Mouse (Mus musculus): ENCODE measurements around the gene Myoc. TPM values are rescaled to one million over a fixed set of nuclear protein-coding genes. Genes with fewer than 3 reads are reported as not detected.

The Myoc gene
- polyA plus RNA-seq, 1 experiment from 2014 or later = 0.21 TPM

- H3K27me3 ChIP-seq (replicated peaks) = no peaks in the 10 kb centered on the region
- no peak overlapping the region for H3K27ac ChIP-seq
- WGBS = 14% methylated on average over 10 of the region's 10 CpGs
- peaks cover 5% of the 10 kb centered on the region; the same call in 1 of the 2 replicates for H3K4me1 ChIP-seq (replicated peaks)
- ATAC-seq = peak; percentile 98
- H3K4me3 ChIP-seq (replicated peaks) = no peak overlapping the region
- H3K9me3 ChIP-seq = no peaks in the 10 kb centered on the region
- no peak overlapping the region for H3K4me2 ChIP-seq (replicated peaks)
- H3K36me3 ChIP-seq = no peaks in the 10 kb centered on the region
- H3K9ac ChIP-seq = no peak overlapping the region
These were observed 26.0 kb downstream of the Myoc start for GRCm38 (mm10) chr1:162664826-162665475.

DNA sequence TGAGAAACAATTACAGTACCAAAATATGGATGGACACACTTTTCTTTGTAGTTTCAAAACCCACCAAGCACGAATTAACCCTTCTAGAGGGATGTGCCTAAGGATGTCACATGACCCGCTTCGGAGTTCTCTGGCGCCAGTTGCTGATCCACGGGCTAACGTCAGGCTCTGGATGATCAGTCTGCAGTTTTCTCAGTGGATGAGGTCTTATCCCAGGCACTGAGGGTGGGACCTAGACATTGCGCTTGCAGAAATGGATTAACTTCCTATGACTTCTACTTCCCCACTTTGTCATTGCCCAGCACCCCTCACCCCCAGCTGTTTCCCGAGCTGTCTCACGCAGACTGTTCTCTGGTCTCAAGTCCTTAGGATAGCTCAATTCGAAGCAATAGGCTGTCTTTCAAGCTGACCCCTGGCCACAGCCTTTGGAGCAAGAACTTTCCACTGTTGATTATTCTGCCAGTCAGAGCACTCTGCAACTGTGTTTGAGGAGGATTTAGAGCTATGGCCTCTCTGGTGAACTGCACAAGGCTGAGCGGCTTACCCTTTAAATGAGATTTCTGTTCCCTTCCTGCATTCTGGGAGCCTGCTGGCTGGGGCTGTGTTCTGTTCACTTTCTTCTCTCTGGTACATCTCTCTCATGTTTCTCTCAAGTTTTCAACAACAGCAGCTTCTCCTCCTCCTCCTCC lies 26.7 kb downstream of the Myoc start:
- Histone ChIP-seq H3K9ac (peak overlapping the region; percentile 42), H3K4me1 (replicated peaks) (peaks cover 5% of the 10 kb centered on the region; the same call in 1 of the 2 replicates), H3K4me2 (replicated peaks) (peak overlapping the region; percentile 76), H3K27me3 (replicated peaks) (no peaks in the 10 kb centered on the region), H3K36me3 (no peaks in the 10 kb centered on the region), H3K4me3 (replicated peaks) (peak overlapping the region; percentile 32), H3K27ac (no peak overlapping the region), H3K9me3 (no peaks in the 10 kb centered on the region)
- ATAC-seq = peak; percentile 89
- 4% methylated on average over 11 of the region's 11 CpGs for WGBS

DNA sequence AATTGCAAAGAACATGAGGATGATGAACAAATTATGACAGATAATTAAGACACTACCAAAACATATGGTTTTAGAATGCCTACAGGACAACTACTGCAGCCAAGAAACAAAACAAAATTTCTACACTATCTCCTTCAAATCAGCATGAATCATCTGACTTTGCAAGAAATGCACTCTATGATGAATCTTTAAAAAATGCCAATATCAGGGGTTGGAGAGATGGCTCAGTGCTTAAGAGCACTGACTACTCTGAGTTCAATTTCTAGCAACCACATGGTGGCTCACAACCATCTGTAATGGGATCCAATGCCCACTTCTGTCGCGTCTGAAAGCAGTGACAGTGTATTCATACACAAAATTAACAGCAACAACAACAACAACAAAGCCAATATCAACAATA lies 54.8 kb downstream of the Myoc start:
- no peak for ATAC-seq
- no peaks in the 10 kb centered on the region for H3K27me3 ChIP-seq (replicated peaks)
- no peak overlapping the region for H3K4me3 ChIP-seq (replicated peaks)
- 90% methylated on average over 2 of the region's 2 CpGs for WGBS
- H3K4me2 ChIP-seq (replicated peaks) = no peak overlapping the region
- no peak overlapping the region for H3K9ac ChIP-seq
- no peak overlapping the region for H3K27ac ChIP-seq
- peaks cover 33% of the 10 kb centered on the region for H3K36me3 ChIP-seq
- H3K4me1 ChIP-seq (replicated peaks) = no peaks in the 10 kb centered on the region
- no peaks in the 10 kb centered on the region for H3K9me3 ChIP-seq

DNA sequence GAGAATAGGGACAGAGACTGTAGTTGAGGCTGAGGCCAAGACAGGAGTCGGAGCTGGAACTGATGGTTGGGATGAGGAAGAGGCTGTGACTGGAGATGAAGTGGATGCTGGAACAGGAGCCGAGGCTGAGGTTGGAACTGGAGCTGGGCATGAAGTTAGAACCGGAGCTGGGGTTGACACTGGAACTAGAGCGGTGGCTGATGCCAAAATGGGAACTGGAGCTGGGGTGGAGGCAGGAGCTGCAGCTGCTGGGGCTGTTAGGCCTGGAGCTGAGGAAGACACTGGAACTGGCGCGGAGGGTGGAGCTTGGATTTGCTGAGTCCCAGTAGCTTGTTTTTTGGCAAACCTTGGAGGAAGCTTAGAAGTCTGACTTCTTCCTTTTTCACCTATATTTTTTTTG lies 58.9 kb downstream of the Myoc start:
- WGBS = 95% methylated on average over 6 of the region's 6 CpGs
- H3K9me3 ChIP-seq = no peaks in the 10 kb centered on the region
- H3K36me3 ChIP-seq = peaks cover 21% of the 10 kb centered on the region

More for the DNA sequence above, 58.9 kb downstream of the Myoc start:
- H3K27me3 ChIP-seq (replicated peaks) = no peaks in the 10 kb centered on the region
- no peaks in the 10 kb centered on the region for H3K4me1 ChIP-seq (replicated peaks)
- H3K4me3 ChIP-seq (replicated peaks) = no peak overlapping the region
- no peak overlapping the region for H3K4me2 ChIP-seq (replicated peaks)
- no peak overlapping the region for H3K9ac ChIP-seq
- no peak overlapping the region for H3K27ac ChIP-seq
- ATAC-seq = no peak

Other genes with a start within 250 kb of the Myoc start
- 4.4 and 5.8 TPM in 2 replicates for gene Dnm3, start 161.1 kb upstream of the Myoc start, polyA plus RNA-seq (2015; fragmentation: Nextera tagmentation; extraction: Ambion mirVana)
- gene Mettl13, start 90.6 kb upstream of the Myoc start, polyA plus RNA-seq (2015; fragmentation: Nextera tagmentation; extraction: Ambion mirVana) = 21.1 and 22.0 TPM in 2 replicates
- 45.1 and 53.4 TPM in 2 replicates for gene Vamp4, start 68.6 kb upstream of the Myoc start, polyA plus RNA-seq (2015; fragmentation: Nextera tagmentation; extraction: Ambion mirVana)
- not detected in 2 replicates for gene Myocos, start 19.1 kb downstream of the Myoc start, polyA plus RNA-seq (2015; fragmentation: Nextera tagmentation; extraction: Ambion mirVana)
- 130 and 139 TPM in 2 replicates for gene Prrc2c, start 101.4 kb downstream of the Myoc start, polyA plus RNA-seq (2015; fragmentation: Nextera tagmentation; extraction: Ambion mirVana)
- gene Fmo4, start 174.8 kb downstream of the Myoc start, polyA plus RNA-seq (2015; fragmentation: Nextera tagmentation; extraction: Ambion mirVana) = 6.8 and 7.4 TPM in 2 replicates
- 16.9 and 20.4 TPM in 2 replicates for gene Fmo1, start 227.5 kb downstream of the Myoc start, polyA plus RNA-seq (2015; fragmentation: Nextera tagmentation; extraction: Ambion mirVana)